Mouse (Mus musculus): Measurements from ENCODE around the gene Irs2.

Irs2 gene

GRCm38 (mm10) chr8:11009431-11010071, 1.3 kb upstream of the Irs2 start:
- DNase-seq (ENCODE audit: low spot score): no peak

- peak; percentile 85 for DNase-seq (ENCODE audit: low spot score)
Measured at GRCm38 (mm10) chr8:11008842-11009420, 673 bp upstream of the Irs2 start.

GRCm38 (mm10) chr8:11007581-11008378, 478 bp downstream of the Irs2 start:
- DNase-seq (ENCODE audit: low spot score): no peak

- DNase-seq (ENCODE audit: low spot score): peak; percentile 66
Measured at GRCm38 (mm10) chr8:11007001-11007580, 1.2 kb downstream of the Irs2 start.

- no peak for DNase-seq (ENCODE audit: low spot score)
Measured at GRCm38 (mm10) chr8:11006276-11006630, 2.0 kb downstream of the Irs2 start.

DNA sequence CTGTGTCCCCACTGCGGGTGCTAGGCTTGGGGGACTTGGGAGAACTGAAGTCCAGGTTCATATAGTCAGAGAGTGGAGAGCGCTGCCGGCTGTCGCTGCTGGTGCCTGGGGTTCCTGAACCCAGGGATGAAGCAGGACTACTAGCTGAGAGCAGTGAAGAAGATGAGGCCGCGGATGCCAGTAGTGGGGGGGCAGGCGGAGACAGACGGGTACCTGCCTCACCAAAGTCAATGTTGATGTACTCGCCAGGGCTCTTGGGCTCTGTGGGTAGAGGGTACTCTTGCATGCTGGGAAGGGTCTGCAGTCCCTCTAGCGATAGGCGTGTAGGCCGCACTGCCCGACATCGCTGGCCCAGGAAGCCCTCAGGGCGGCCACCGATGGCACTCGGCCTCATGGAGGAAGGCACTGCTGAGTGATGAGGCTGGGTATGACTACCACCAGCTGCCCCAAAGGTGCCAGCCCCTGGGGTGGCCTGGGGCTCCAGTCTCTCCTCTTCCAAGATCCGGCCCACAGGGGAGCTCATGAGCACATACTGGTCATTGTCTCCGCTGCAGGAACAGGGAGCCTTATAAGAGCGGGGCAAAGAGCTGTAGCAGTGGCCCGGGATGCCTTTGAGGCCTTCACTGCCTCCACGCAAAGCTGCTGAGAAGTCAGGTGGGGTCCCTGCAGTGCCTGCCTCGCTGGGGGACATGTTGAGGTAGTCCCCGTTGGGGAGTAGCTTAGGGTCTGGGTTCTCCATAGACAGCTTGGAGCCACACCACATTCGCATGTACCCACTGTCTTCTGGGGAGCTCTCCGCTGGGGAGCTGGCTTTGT, 2.6 kb downstream of the Irs2 start:
- DNase-seq (ENCODE audit: low spot score): no peak

GRCm38 (mm10) chr8:11004781-11005459, 3.3 kb downstream of the Irs2 start:
- DNase-seq (ENCODE audit: low spot score): no peak

DNA sequence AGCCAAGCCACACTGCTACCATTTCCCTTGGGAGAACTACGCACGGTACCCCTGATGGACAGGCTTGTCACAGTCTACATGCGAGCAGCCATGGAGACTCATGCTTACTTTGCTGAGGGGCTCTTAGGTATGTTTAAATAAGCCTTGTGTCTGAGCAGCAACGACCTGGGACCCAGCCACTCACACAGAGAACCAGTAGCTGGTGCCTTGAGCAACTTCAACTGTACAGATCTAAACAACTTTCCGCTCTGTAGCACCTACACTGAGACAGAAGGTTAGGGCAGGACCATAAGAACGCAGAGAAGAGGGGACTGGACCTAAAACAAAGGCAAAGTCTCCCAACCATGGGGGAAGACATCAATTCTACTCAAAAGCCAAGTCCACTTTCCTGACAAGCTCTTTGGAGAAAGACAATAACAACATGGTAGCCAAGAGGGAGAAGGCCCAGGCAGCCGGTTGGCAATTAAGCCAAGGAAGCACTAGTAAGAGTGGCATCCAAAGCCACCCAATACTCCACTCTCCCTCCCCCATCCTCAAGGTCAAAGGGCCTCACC, 4.3 kb downstream of the Irs2 start:
- no peak for DNase-seq (ENCODE audit: low spot score)

DNA sequence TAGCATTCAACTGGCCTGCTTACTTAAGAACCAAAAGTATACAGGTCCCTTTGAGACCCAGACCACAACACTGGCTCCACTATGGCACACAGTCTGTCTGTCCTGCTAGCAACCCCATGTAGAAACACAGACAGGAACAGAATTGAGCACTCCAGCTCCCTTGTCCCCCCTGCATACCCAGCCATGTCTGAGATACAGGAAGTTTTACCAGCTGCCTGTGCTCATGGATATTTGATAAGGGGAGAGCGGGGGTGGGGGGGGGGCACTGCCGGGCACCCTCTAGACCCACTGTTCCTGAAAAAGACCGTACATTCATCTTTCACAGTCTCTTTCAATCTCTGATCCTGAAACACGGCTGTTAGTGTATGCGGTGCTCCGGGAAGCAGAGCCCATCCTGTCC, 5.0 kb downstream of the Irs2 start:
- DNase-seq (ENCODE audit: low spot score): no peak

DNA sequence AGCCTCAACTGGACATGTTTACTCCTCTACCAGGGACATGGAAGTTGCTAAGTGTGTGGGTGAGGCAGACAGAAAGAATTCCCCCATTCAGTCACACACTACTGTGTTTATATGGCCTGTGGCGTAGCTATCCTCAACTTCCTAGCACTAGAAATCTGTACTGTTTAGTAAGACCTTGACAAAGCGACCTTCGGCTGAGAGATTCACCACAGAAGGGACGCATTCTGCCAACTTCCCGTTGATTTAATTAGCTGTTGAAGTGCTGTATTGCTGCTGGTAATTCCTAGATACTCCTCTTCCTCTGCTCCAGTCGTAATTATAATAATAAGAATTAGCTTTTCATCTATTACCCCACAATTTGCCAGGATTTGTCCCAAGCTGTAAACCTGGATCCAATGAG, 5.4 kb downstream of the Irs2 start:
- no peak for DNase-seq (ENCODE audit: low spot score)

DNA sequence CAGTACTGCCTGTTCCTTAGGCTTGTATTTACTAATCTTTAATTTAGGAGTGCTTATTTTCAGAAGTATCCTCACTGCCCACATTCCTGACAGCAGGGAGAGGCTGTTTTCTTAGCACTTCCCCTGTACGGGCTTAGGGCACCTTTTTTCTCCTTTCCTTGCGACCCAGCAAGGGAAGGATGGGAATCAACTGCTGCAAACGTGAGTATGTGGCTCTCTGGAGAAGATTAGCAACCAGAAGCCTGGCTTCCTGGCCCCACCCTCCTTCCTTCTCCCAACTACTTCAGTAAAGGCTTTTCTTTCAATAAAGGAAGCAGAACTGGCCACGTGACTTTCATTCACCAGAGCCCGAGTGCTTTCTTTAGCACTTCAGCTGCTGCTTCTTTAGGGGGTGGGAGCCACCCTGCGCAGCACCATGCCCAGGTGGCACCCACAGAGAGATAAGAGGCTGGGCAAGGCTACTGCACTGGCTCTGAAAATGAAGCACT, 7.2 kb downstream of the Irs2 start:
- DNase-seq (ENCODE audit: low spot score): no peak

- DNase-seq (ENCODE audit: low spot score): no peak
Measured at GRCm38 (mm10) chr8:10999538-10999937, 8.7 kb downstream of the Irs2 start.

- DNase-seq (ENCODE audit: low spot score): no peak
Measured at GRCm38 (mm10) chr8:10996247-10996646, 12.0 kb downstream of the Irs2 start.

DNA sequence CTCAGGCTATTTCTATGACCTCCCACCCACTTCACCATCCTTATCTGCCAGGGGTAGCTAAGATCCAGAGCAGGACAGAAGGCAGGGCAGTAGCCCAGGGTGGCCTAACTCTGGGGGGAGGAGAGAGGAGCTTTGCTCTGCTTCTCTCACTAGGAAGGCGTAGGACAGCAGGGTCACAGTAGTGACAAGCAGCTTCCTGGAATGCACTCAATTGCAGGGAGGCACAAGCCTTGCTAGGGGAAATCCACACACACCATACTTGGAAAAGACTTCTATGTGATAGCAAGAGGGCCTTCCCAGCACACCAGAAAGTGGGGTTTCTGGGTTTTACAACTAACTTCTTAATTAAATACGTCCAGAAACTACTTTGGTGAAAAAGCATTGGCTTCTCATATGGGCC, 12.5 kb downstream of the Irs2 start:
- DNase-seq (ENCODE audit: low spot score): no peak

DNA sequence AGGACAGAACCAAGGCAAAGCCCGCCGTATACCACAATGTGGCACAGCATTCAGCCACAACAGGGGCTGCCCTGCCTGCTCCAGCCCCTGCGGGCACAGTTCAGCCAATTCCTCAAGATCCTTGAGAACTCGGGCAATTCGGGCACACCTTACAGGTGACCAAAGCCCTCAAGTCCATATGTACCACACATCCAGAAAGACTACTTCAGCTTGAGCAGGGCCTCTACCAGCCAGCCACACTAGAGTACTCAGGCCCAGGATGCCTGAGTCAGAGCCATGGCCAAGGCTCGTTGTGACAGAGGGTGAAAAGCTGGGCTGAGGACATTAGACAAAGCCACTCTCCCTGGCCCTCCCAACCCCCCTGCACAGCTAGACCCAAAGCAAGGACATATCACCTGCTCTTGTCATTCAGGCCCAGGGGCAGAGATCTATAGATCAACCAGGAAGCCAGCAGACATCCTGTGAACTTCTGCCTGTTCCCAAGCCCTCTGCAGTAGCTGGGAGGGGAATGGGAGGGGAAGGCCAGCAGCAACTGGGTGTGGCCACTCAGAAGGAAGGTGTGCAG, 13.8 kb downstream of the Irs2 start:
- no peak for DNase-seq (ENCODE audit: low spot score)

- DNase-seq (ENCODE audit: low spot score): no peak
Measured at GRCm38 (mm10) chr8:10993582-10994216, 14.6 kb downstream of the Irs2 start.

- DNase-seq (ENCODE audit: low spot score): no peak
Measured at GRCm38 (mm10) chr8:10992081-10992480, 16.2 kb downstream of the Irs2 start.

GRCm38 (mm10) chr8:10991323-10991722, 16.9 kb downstream of the Irs2 start:
- no peak for DNase-seq (ENCODE audit: low spot score)

GRCm38 (mm10) chr8:10990421-10991110, 17.7 kb downstream of the Irs2 start:
- no peak for DNase-seq (ENCODE audit: low spot score)

- DNase-seq (ENCODE audit: low spot score): no peak
Measured at GRCm38 (mm10) chr8:10989946-10990345, 18.3 kb downstream of the Irs2 start.
